Mouse (Mus musculus) B cell, adult 2 months (primary cell): ENCODE measurements around the gene Mief1.
A peak's percentile ranks its signal among the peaks of the same experiment; 100 is the strongest.

ENCODE experiments used
- DNase-seq, 2 experiments: peaks; one replicate each; pipeline ENCODE4 v3.0.0; 2022

Mief1 gene

GRCm38 (mm10) chr15:80271858-80272396 is 38.1 kb downstream of the Mief1 start:
- DNase-seq, result no peak

DNA sequence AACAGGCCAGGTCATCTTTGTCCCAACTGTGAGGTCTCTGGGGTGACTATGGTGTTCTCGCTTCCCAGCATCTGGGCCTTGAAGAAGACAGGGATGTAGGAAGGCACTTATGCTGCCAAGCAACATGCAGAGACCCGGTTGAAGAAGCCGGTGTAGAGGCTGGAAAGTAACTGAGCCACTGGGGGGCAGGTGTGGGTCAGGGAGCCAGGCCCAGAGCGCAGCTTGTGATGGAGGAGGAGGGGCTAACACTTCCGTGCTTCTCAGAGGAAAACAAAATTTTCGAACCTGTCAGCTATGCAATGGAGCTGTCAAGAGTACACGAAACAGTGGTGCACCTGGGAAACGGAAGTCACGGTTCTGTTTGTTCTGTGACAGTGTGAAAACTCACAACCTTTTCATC is 43.3 kb downstream of the Mief1 start:
- DNase-seq, result no peak

GRCm38 (mm10) chr15:80277625-80278024 is 43.8 kb downstream of the Mief1 start:
- peak; percentile 68 to 71 for DNase-seq

- no peak for DNase-seq
These were observed 44.4 kb downstream of the Mief1 start for GRCm38 (mm10) chr15:80278121-80278759.

DNA sequence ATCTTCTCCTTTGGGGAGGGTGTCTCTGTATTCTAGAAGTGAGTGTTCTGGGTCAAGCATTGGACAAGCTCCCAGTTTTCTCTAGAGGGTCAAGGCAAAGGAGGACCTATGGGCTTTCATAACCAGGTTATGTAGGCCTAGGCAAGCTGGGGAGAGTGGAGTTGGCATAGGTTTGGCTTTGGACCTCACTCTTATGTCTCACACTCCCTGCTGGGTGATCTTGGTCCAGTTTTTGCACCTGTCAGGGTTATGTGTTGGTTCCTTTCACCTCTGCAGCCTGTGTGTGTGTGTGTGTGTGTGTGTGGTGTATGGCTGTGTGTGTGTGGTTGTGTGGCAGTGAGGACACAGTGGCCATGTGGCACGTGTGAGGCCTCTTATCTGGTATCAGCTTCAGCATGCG is 45.2 kb downstream of the Mief1 start:
- no peak for DNase-seq

GRCm38 (mm10) chr15:80280646-80281045 is 46.8 kb downstream of the Mief1 start:
- peak; percentile 61 to 64 for DNase-seq

- peak in 1 of 2 experiments; percentile 30 for DNase-seq
These were observed 53.1 kb downstream of the Mief1 start, which contains the start of gene Cacna1i for GRCm38 (mm10) chr15:80286851-80287415. Gene Cacna1i, plus strand, starts transcription at chr15:80287238.

- no peak for DNase-seq
These were observed 54.2 kb downstream of the Mief1 start for GRCm38 (mm10) chr15:80288036-80288435.

- DNase-seq, result peak; percentile 92 to 93
These were observed 55.6 kb downstream of the Mief1 start for GRCm38 (mm10) chr15:80289436-80289835.

GRCm38 (mm10) chr15:80297146-80297545 is 63.3 kb downstream of the Mief1 start:
- DNase-seq, result peak in 1 of 2 experiments; percentile 30
